Mouse (Mus musculus) thymus, postnatal 25 days (tissue): ENCODE results near the gene Klra10.
"Not testable (repeated sequence)": the region's sequence is repeated elsewhere in the genome, so short reads cannot be mapped to it uniquely, and the experiment has no call there.

Source experiments
- DNase-seq: peaks from one replicate; pipeline ENCODE4 v3.0.0; 2022

Klra10 gene

DNA sequence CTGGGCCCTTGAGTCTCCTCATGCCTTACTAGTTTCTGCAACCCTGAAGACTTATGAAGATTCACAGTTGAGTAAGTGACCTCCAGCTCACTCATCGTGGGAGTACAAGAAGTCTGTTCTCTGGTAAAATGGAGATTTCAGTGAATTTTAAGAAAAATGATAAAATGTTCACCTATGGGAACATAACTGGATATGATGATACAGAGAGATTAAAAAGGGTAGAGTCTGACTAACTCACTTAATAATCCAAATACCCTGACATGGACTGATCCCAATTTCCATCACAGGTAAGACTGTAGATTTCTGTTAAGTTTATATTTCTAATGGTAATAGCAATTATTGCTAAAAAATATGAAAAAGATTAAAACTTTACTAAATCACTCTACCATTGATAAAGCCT lies at the start of gene Klra10:
Gene Klra10 (minus strand): TSS at position 101 of the 400 bp plus-strand sequence.
- not testable (repeated sequence) for DNase-seq

DNA sequence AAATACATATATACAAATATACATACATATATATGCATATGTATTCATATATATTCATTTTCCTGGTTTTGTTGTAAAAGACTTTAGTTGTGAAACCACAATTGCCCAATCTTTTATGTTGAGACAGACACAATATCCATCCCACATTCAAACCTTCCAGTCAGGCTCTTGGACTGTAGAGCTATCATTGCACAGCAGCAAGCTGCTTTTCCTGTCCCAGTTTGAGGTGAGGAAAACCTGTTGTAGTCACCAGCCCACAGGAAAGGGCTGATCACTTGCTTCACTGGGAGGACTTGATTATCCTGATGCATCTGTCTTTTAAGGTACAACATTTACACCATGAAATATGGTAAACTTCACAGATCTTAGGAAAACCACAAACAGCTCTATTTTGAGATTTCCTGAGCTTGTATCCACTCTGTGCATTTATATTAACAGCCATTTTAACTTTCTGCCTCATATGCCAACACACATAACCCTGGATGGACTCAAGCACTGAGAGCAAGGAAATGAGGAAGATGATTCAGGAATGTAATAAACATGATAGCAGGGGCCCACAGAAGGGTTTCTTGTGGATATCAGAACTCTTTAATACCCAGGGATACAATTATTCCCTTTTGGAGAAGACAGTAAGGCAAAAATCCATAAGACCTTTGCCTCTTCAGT lies 6.4 kb upstream of the Klra10 start:
- no peak for DNase-seq

DNA sequence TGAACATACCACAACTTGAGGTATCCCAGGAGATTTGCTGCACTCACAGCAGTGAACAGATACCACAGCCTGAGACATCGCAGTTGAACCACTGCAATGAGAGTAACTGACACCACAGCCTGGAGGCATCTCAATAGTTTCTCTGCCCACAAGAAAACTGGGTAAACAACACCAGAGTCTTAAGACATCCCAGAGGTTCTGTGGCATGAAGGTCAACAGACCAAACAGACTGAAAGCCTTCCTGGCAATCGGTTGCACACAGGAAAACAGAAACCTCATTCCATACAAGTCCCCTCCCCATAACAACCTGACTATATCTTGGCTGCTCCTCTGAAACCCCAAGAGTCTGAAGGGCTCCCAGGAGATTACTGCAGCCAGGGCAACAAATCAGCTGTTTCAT lies 26.4 kb downstream of the Klra10 start:
- no peak for DNase-seq

DNA sequence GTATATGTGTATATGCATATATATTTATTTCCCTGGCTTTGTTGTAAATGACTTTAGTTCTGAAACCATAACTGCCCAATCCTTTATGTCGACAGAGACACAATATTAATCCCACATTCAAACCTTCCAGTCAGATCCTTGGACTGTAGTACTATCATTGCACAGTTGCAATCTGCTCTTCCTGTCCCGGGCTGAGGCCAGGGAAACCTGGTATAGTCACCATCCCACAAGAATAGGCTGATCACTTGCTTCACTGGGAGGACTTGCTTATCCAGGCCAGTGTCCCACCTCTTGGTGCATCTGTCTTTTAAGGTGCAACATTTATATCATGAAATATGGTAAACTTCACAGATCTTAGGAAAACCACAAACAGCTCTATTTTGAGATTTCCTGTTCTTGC lies 44.2 kb downstream of the Klra10 start:
- no peak for DNase-seq

DNA sequence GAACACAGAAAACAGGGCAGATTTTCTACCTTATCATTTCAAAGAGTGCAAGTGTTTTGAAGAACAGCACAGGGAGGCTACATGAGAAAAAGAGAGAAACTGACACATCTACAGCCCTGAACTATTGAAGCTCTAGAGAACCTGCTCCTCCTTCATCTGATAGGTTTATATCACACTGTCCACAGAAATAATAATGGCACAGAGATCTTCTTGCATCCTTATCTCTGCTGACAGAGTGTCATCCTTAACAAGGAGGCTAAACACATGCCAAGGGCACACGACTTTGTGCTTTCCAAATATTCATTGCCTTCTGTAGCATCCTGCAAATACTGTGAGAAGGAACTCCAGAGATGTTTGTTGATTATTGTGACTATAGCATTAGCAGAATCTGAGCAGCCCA lies 45.1 kb downstream of the Klra10 start:
- DNase-seq = no peak

DNA sequence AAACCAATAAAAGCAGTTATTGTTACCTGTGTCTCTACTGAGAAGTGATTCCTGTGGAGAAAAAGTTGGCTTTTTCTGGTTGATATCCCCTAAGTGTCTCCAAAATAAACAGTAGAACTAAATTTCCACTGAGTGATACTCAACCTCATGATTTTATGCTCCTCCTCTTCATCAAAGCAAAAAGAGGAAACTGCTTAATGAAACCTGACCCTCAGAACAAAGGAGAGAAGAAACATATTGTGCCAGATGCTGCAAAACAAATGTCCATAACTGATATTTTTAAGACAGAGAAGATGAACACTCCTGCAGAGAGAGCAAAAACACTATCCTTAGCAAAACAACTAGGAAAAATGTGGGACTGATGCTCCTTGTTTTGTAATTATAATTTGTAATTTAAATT lies 48.5 kb downstream of the Klra10 start, which contains the start of gene Klra7:
Gene Klra7 (minus strand): TSS at position 101 of the 400 bp plus-strand sequence.
- no peak for DNase-seq
